Mouse (Mus musculus) liver, adult 2 months (tissue): ENCODE data around the gene Zfp869.

Experiments used
- CTCF ChIP-seq: fragments of 200-500 bp; IDR thresholded peaks from 2 replicates; pipeline ENCODE4 v1.5.1; 2011; ENCODE audit warnings: low read depth, low read length, control low read depth
- POLR2A ChIP-seq: fragments of 200-500 bp; IDR thresholded peaks from 2 replicates; pipeline ENCODE4 v1.6.1; 2011; ENCODE audit warnings: low read length, control low read depth; ENCODE audit not compliant: insufficient read depth; ENCODE audit errors: extremely low read depth

GRCm38 (mm10) chr8:69735495-69735894 lies 25.0 kb upstream of the Zfp869 start:
- TF ChIP-seq CTCF (no peak), POLR2A (no peak)
